Mouse (Mus musculus): Measurements from ENCODE around the gene Defb29. TPM values are rescaled to one million over a fixed set of nuclear protein-coding genes. Genes with fewer than 3 reads are reported as not detected.

Defb29 gene
- 44.8 TPM for polyA plus RNA-seq (2014; fragmentation: Illumina TruSeq; extraction: RNeasy Lipid Tissue Mini Kit (QIAGEN cat#74804); ENCODE audit: low read depth, low replicate concordance)

GRCm38 (mm10) chr2:152539944-152540710 is at the start of gene Defb29:
Gene Defb29, minus strand, starts transcription at chr2:152540098.

GRCm38 (mm10) chr2:152580107-152580506 is 40.2 kb upstream of the Defb29 start, which contains the start of gene Defb19:
Gene Defb19, minus strand, starts transcription at chr2:152580312.

GRCm38 (mm10) chr2:152572114-152572794 is 32.4 kb upstream of the Defb29 start, which contains the start of gene Defb21:
Gene Defb21, plus strand, starts transcription at chr2:152572744.

GRCm38 (mm10) chr2:152569038-152569437 is 29.1 kb upstream of the Defb29 start, which contains the start of gene Gm17416:
Gene Gm17416, plus strand, starts transcription at chr2:152569338.

GRCm38 (mm10) chr2:152517981-152518380 is 21.9 kb downstream of the Defb29 start, which contains the start of gene Defb28:
Gene Defb28, plus strand, starts transcription at chr2:152518255.

GRCm38 (mm10) chr2:152511592-152511991 is 28.3 kb downstream of the Defb29 start, which contains the start of gene Defb26:
Gene Defb26, minus strand, starts transcription at chr2:152511692.

GRCm38 (mm10) chr2:152490038-152490437 is 49.9 kb downstream of the Defb29 start, which contains the start of gene Defb22:
Gene Defb22, minus strand, starts transcription at chr2:152490138.

Other genes starting within 250 kb of the Defb29 start
- 22.4 TPM for gene Tbc1d20, start 246.3 kb downstream of the Defb29 start, polyA plus RNA-seq (2014; fragmentation: Illumina TruSeq; extraction: RNeasy Lipid Tissue Mini Kit (QIAGEN cat#74804); ENCODE audit: low read depth, low replicate concordance)
- gene Rbck1, start 207.4 kb downstream of the Defb29 start, polyA plus RNA-seq (2014; fragmentation: Illumina TruSeq; extraction: RNeasy Lipid Tissue Mini Kit (QIAGEN cat#74804); ENCODE audit: low read depth, low replicate concordance), result 0.44 TPM
- gene Trib3, start 196.1 kb downstream of the Defb29 start, polyA plus RNA-seq (2014; fragmentation: Illumina TruSeq; extraction: RNeasy Lipid Tissue Mini Kit (QIAGEN cat#74804); ENCODE audit: low read depth, low replicate concordance), result not detected
- gene Nrsn2, start 163.5 kb downstream of the Defb29 start, polyA plus RNA-seq (2014; fragmentation: Illumina TruSeq; extraction: RNeasy Lipid Tissue Mini Kit (QIAGEN cat#74804); ENCODE audit: low read depth, low replicate concordance), result not detected
- gene Sox12, start 142.0 kb downstream of the Defb29 start, polyA plus RNA-seq (2014; fragmentation: Illumina TruSeq; extraction: RNeasy Lipid Tissue Mini Kit (QIAGEN cat#74804); ENCODE audit: low read depth, low replicate concordance), result 0.40 TPM
- gene Zcchc3, start 125.1 kb downstream of the Defb29 start, polyA plus RNA-seq (2014; fragmentation: Illumina TruSeq; extraction: RNeasy Lipid Tissue Mini Kit (QIAGEN cat#74804); ENCODE audit: low read depth, low replicate concordance), result 3.2 TPM
- gene 6820408C15Rik, start 124.5 kb downstream of the Defb29 start, polyA plus RNA-seq (2014; fragmentation: Illumina TruSeq; extraction: RNeasy Lipid Tissue Mini Kit (QIAGEN cat#74804); ENCODE audit: low read depth, low replicate concordance), result 0.36 TPM
- not detected for gene Defb23, start 75.5 kb downstream of the Defb29 start, polyA plus RNA-seq (2014; fragmentation: Illumina TruSeq; extraction: RNeasy Lipid Tissue Mini Kit (QIAGEN cat#74804); ENCODE audit: low read depth, low replicate concordance)
- not detected for gene Defb20, start 63.0 kb downstream of the Defb29 start, polyA plus RNA-seq (2014; fragmentation: Illumina TruSeq; extraction: RNeasy Lipid Tissue Mini Kit (QIAGEN cat#74804); ENCODE audit: low read depth, low replicate concordance)
- gene Defb22, start 50.0 kb downstream of the Defb29 start, polyA plus RNA-seq (2014; fragmentation: Illumina TruSeq; extraction: RNeasy Lipid Tissue Mini Kit (QIAGEN cat#74804); ENCODE audit: low read depth, low replicate concordance), result not detected
- gene Defb26, start 28.4 kb downstream of the Defb29 start, polyA plus RNA-seq (2014; fragmentation: Illumina TruSeq; extraction: RNeasy Lipid Tissue Mini Kit (QIAGEN cat#74804); ENCODE audit: low read depth, low replicate concordance), result 2.1 TPM
- gene Defb28, start 21.8 kb downstream of the Defb29 start, polyA plus RNA-seq (2014; fragmentation: Illumina TruSeq; extraction: RNeasy Lipid Tissue Mini Kit (QIAGEN cat#74804); ENCODE audit: low read depth, low replicate concordance), result not detected
- not detected for gene Gm17416, start 29.2 kb upstream of the Defb29 start, polyA plus RNA-seq (2014; fragmentation: Illumina TruSeq; extraction: RNeasy Lipid Tissue Mini Kit (QIAGEN cat#74804); ENCODE audit: low read depth, low replicate concordance)
- gene Defb21, start 32.6 kb upstream of the Defb29 start, polyA plus RNA-seq (2014; fragmentation: Illumina TruSeq; extraction: RNeasy Lipid Tissue Mini Kit (QIAGEN cat#74804); ENCODE audit: low read depth, low replicate concordance), result not detected
- not detected for gene Defb19, start 40.2 kb upstream of the Defb29 start, polyA plus RNA-seq (2014; fragmentation: Illumina TruSeq; extraction: RNeasy Lipid Tissue Mini Kit (QIAGEN cat#74804); ENCODE audit: low read depth, low replicate concordance)
- not detected for gene Defb45, start 59.3 kb upstream of the Defb29 start, polyA plus RNA-seq (2014; fragmentation: Illumina TruSeq; extraction: RNeasy Lipid Tissue Mini Kit (QIAGEN cat#74804); ENCODE audit: low read depth, low replicate concordance)
- gene Defb36, start 64.2 kb upstream of the Defb29 start, polyA plus RNA-seq (2014; fragmentation: Illumina TruSeq; extraction: RNeasy Lipid Tissue Mini Kit (QIAGEN cat#74804); ENCODE audit: low read depth, low replicate concordance), result not detected
- gene Defb25, start 83.0 kb upstream of the Defb29 start, polyA plus RNA-seq (2014; fragmentation: Illumina TruSeq; extraction: RNeasy Lipid Tissue Mini Kit (QIAGEN cat#74804); ENCODE audit: low read depth, low replicate concordance), result not detected
- gene Rem1, start 86.9 kb upstream of the Defb29 start, polyA plus RNA-seq (2014; fragmentation: Illumina TruSeq; extraction: RNeasy Lipid Tissue Mini Kit (QIAGEN cat#74804); ENCODE audit: low read depth, low replicate concordance), result 1.3 TPM
- 32.4 TPM for gene H13, start 129.4 kb upstream of the Defb29 start, polyA plus RNA-seq (2014; fragmentation: Illumina TruSeq; extraction: RNeasy Lipid Tissue Mini Kit (QIAGEN cat#74804); ENCODE audit: low read depth, low replicate concordance)
- 24.4 TPM for gene Mcts2, start 146.9 kb upstream of the Defb29 start, polyA plus RNA-seq (2014; fragmentation: Illumina TruSeq; extraction: RNeasy Lipid Tissue Mini Kit (QIAGEN cat#74804); ENCODE audit: low read depth, low replicate concordance)
- 27.5 TPM for gene Id1, start 196.2 kb upstream of the Defb29 start, polyA plus RNA-seq (2014; fragmentation: Illumina TruSeq; extraction: RNeasy Lipid Tissue Mini Kit (QIAGEN cat#74804); ENCODE audit: low read depth, low replicate concordance)
- gene Cox4i2, start 214.1 kb upstream of the Defb29 start, polyA plus RNA-seq (2014; fragmentation: Illumina TruSeq; extraction: RNeasy Lipid Tissue Mini Kit (QIAGEN cat#74804); ENCODE audit: low read depth, low replicate concordance), result not detected